Mouse (Mus musculus) stomach, embryonic 16.5 days (tissue): ENCODE measurements at regions not wholly inside any gene's neighbourhood (a gene's known extent, or its start where the extent isn't known, plus 50 kb on each side); places are given as distances from the start of the nearest gene placed in this dataset.
A peak's percentile ranks its signal among the peaks of the same experiment; 100 is the strongest.

Experiments
- ATAC-seq: fragments of 200-750 bp; cut with Nextera tagmentation; 2 replicates; pipeline ENCODE4 v1.8.0; 2017; ENCODE audit warnings: moderate number of reproducible peaks, moderate TSS enrichment; ENCODE audit not compliant: insufficient read depth, low FRiP score
- H3K27ac ChIP-seq: fragments of 300-500 bp; sonication (generic); 2 replicates; pipeline ENCODE4 v1.5.1; 2014; ENCODE audit warnings: low read length
- H3K27me3 ChIP-seq: fragments of 300-500 bp; sonication (generic); 2 replicates; pipeline ENCODE4 v1.6.1; 2014; ENCODE audit warnings: low read length, control low read depth, mixed read lengths; ENCODE audit not compliant: control insufficient read depth, insufficient read depth
- H3K36me3 ChIP-seq: fragments of 300-500 bp; sonication (generic); 2 replicates; pipeline ENCODE4 v1.6.1; 2014; ENCODE audit warnings: low read length; ENCODE audit not compliant: control insufficient read depth, insufficient read depth
- H3K4me1 ChIP-seq: fragments of 300-500 bp; sonication (generic); 2 replicates; pipeline ENCODE4 v1.6.1; 2014; ENCODE audit warnings: low read length, control low read depth, mixed read lengths; ENCODE audit not compliant: control insufficient read depth, insufficient read depth
- H3K4me2 ChIP-seq: fragments of 300-500 bp; sonication (generic); 2 replicates; pipeline ENCODE4 v1.6.1; 2014; ENCODE audit warnings: low read depth, low read length, mixed read lengths
- H3K4me3 ChIP-seq: fragments of 300-500 bp; sonication (generic); replicated peaks from 2 replicates; pipeline ENCODE4 v1.5.1; 2014; ENCODE audit warnings: mild to moderate bottlenecking, low read length
- H3K9ac ChIP-seq: fragments of 300-500 bp; sonication (generic); 2 replicates; pipeline ENCODE4 v1.6.1; 2014; ENCODE audit warnings: low read length
- H3K9me3 ChIP-seq: fragments of 300-500 bp; sonication (generic); replicated peaks from 2 replicates; pipeline ENCODE4 v1.6.1; 2016; ENCODE audit warnings: low read length, control low read depth; ENCODE audit not compliant: control insufficient read depth
- WGBS: fragments of 180-500 bp; shearing (Covaris S2); extraction: QIAGEN DNeasy Blood & Tissue Kit; methylation state at CpG from one replicate; pipeline ENCODE4 v1.1.7; 2014; 5-methylcytosine and 5-hydroxymethylcytosine counted together

- Histone ChIP-seq H3K4me3 (no peak overlapping the region), H3K9ac (no peak overlapping the region), H3K9me3 (no peaks in the 10 kb centered on the region), H3K4me2 (no peak overlapping the region), H3K27ac (no peak overlapping the region), H3K27me3 (no peaks in the 10 kb centered on the region), H3K4me1 (no peaks in the 10 kb centered on the region), H3K36me3 (no peaks in the 10 kb centered on the region)
- no peak for ATAC-seq
- 44% methylated on average over 4 of the region's 4 CpGs for WGBS
Observed at GRCm38 (mm10) chr10:37636421-37636820, 497.7 kb upstream of the Marcks start.

- H3K27ac ChIP-seq, result no peak overlapping the region
- 88% methylated on average over 1 of the region's 1 CpGs for WGBS
- no peak overlapping the region for H3K9ac ChIP-seq
- no peak overlapping the region for H3K4me3 ChIP-seq
- H3K27me3 ChIP-seq, result no peaks in the 10 kb centered on the region
- no peaks in the 10 kb centered on the region for H3K36me3 ChIP-seq
- no peak for ATAC-seq
- H3K4me1 ChIP-seq, result no peaks in the 10 kb centered on the region
- H3K9me3 ChIP-seq, result no peaks in the 10 kb centered on the region; the same call in 1 of the 2 replicates
- no peak overlapping the region for H3K4me2 ChIP-seq
Observed at GRCm38 (mm10) chr10:37630403-37630802, 491.7 kb upstream of the Marcks start.

DNA sequence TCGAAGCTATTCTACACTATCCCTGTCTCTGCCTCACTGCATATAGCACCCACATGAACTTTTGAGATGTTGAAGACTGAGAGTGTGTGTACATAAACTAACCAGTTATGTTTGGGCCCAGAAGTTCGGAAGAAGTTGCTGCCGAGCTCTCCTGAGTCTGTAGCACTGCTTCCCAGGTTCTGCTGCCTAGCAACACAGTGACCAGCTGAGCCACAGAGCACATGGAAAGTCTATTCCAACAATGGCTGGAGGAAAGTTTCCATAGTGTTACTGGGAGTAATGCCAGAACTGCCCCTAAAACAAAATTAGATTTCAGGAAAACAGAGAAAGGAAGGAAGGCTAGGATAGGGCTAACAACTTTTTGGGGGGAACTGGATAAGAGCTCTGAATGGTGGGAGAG is 489.2 kb upstream of the Marcks start:
- WGBS, result 73% methylated on average over 3 of the region's 3 CpGs
- Histone ChIP-seq H3K36me3 (no peaks in the 10 kb centered on the region), H3K27ac (no peak overlapping the region)

GRCm38 (mm10) chr10:37626758-37627201 is 488.1 kb upstream of the Marcks start:
- Histone ChIP-seq H3K4me2 (no peak overlapping the region), H3K9ac (no peak overlapping the region), H3K4me1 (no peaks in the 10 kb centered on the region), H3K36me3 (no peaks in the 10 kb centered on the region), H3K27ac (no peak overlapping the region), H3K9me3 (no peaks in the 10 kb centered on the region; the same call in 1 of the 2 replicates), H3K27me3 (no peaks in the 10 kb centered on the region), H3K4me3 (no peak overlapping the region)
- WGBS, result 40% methylated on average over 5 of the region's 5 CpGs
- ATAC-seq, result no peak

More for the DNA sequence above, 489.2 kb upstream of the Marcks start:
- Histone ChIP-seq H3K4me3 (no peak overlapping the region), H3K9me3 (no peaks in the 10 kb centered on the region; the same call in 1 of the 2 replicates), H3K9ac (no peak overlapping the region), H3K27me3 (no peaks in the 10 kb centered on the region), H3K4me1 (no peaks in the 10 kb centered on the region), H3K4me2 (no peak overlapping the region)
- no peak for ATAC-seq

DNA sequence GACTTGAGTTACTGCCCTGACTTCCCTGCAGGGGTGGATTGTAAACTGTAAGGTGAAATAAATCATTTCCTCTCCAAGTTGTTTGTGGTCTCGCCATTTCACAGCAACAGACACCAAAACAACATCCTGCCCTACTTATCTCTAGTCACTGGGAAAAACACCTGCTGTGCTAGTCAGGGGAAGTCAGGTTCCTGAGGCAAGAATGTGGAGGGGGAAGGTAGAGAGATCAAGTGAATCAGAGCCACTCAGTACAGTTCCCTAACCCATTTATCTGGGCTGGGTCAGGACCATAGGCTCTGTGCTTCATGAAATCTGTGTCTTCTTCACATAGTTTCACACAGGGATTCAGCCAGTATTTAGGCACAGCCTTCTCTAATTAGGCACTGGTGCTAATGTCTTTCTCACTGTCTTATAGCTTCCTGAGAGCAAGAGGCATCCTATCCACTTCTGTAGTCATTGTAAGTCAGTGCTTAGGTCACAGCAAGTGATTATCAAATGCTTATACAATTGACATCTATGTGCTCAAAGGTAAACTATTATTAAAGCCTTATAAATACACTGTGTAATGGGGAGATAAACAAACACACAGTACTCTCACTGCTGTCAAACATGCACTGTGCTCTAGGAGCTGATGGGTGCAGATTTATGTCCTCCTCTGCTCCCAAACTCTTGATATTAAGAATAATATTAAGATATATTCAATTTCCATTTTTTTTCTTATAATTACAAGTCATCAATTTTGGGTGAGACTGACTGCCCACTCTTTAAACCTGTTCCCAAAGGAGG is 487.4 kb upstream of the Marcks start:
- no peaks in the 10 kb centered on the region for H3K27me3 ChIP-seq
- H3K9ac ChIP-seq, result no peak overlapping the region
- no peaks in the 10 kb centered on the region for H3K36me3 ChIP-seq
- H3K9me3 ChIP-seq, result no peaks in the 10 kb centered on the region; the same call in 1 of the 2 replicates
- H3K4me1 ChIP-seq, result no peaks in the 10 kb centered on the region
- WGBS, result 33% methylated on average over 1 of the region's 1 CpGs
- H3K4me2 ChIP-seq, result no peak overlapping the region
- H3K4me3 ChIP-seq, result no peak overlapping the region
- no peak for ATAC-seq
- no peak overlapping the region for H3K27ac ChIP-seq

DNA sequence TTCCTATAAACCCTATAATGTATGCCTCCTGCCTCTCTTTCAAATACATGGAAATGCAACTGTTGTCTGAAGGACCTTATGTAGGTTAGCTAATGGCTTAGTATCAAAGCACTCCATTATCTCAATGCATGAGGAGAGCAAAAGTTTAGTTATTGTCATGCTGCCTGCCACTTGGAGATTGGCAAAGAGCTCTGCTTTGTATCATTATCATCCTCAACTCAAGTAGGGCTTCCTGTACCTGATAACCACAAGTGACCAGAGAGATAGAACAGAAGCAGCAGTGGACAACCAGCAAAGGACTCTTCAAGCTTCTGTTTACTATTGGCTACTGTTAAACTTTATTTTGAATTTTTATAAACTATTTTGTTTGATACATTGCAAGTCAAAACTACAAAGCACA is 484.3 kb upstream of the Marcks start:
- Histone ChIP-seq H3K4me3 (no peak overlapping the region), H3K9me3 (no peaks in the 10 kb centered on the region; the same call in 1 of the 2 replicates), H3K27ac (no peak overlapping the region), H3K4me2 (no peak overlapping the region), H3K9ac (no peak overlapping the region), H3K36me3 (no peaks in the 10 kb centered on the region), H3K27me3 (no peaks in the 10 kb centered on the region), H3K4me1 (no peaks in the 10 kb centered on the region)
- no peak for ATAC-seq

GRCm38 (mm10) chr10:37618606-37619005 is 479.9 kb upstream of the Marcks start:
- no peak for ATAC-seq
- WGBS, result 82% methylated on average over 1 of the region's 1 CpGs
- Histone ChIP-seq H3K27me3 (no peaks in the 10 kb centered on the region), H3K36me3 (no peaks in the 10 kb centered on the region), H3K4me3 (no peak overlapping the region), H3K9me3 (no peaks in the 10 kb centered on the region), H3K4me1 (no peaks in the 10 kb centered on the region), H3K27ac (no peak overlapping the region), H3K9ac (no peak overlapping the region), H3K4me2 (no peak overlapping the region)

DNA sequence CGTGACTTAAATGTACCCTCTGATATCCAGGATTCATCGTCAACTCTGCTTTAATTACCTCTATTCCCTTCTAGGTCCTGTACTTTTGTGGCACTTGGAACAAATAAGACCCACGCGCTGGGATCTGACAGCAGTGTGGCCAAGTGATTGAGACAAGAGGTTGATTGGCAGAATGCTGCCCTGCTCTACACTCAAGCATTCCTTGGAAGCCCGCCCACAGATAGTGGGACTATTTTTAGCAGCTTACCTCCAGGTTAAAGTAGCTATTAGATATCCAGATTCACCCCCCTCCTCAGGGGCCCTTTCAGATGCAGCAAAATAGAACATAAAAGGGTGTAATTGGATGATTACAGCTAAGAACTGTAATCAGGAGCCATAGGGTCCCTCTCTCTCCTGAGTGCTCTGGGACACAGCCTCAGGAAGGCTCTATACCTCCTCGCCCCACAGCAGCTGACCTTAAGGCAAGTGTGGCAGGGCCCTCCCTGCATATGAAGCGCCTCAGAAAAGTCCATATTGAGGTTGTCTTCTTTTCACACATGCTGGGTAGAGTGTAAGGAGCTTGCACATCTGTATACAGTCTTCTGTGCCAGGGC is 479.1 kb upstream of the Marcks start:
- WGBS, result 71% methylated on average over 7 of the region's 7 CpGs
- no peak for ATAC-seq
- Histone ChIP-seq H3K27me3 (no peaks in the 10 kb centered on the region), H3K36me3 (no peaks in the 10 kb centered on the region), H3K27ac (no peak overlapping the region), H3K4me3 (no peak overlapping the region), H3K9ac (no peak overlapping the region), H3K4me1 (no peaks in the 10 kb centered on the region), H3K9me3 (no peaks in the 10 kb centered on the region), H3K4me2 (no peak overlapping the region)

GRCm38 (mm10) chr10:37615926-37616691 is 477.4 kb upstream of the Marcks start:
- Histone ChIP-seq H3K27ac (no peak overlapping the region), H3K9ac (peak overlapping the region; percentile 23; the same call in 1 of the 2 replicates), H3K4me3 (no peak overlapping the region), H3K9me3 (no peaks in the 10 kb centered on the region), H3K36me3 (no peaks in the 10 kb centered on the region), H3K4me1 (no peaks in the 10 kb centered on the region), H3K27me3 (no peaks in the 10 kb centered on the region), H3K4me2 (no peak overlapping the region)
- peak; percentile 73; the same call in 1 of the 2 replicates for ATAC-seq
- WGBS, result 40% methylated on average over 4 of the region's 4 CpGs
